Mouse (Mus musculus): ENCODE data around the gene Csrp2. TPM values are rescaled to one million over a fixed set of nuclear protein-coding genes. Genes with fewer than 3 reads are reported as not detected.

The Csrp2 gene
- polyA plus RNA-seq, 1 experiment from 2014 or later = 196 TPM

DNA sequence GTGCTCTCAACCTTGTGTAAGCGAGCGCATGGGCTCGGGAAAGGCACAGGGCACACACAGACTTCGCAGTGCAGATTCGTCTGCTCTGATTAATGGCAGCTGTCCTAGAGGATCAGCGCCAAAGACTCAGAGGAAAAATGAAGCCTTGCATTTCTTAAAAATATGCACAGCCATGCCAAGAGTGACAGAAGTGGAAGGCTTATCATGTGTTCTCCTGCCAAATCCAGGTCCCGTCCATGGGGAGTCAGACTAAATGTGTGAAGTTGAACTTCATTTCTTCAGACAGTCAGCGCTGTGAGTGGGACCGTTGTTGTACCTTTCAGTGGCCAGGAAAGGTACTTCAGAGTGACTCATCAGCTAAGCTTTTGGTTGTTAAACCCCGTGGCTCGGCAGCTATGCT, 7.9 kb downstream of the Csrp2 start:
- H3K9ac ChIP-seq (replicated peaks; ENCODE audit: low read depth, low read length) = no peak overlapping the region
- no peaks in the 10 kb centered on the region for H3K36me3 ChIP-seq (ENCODE audit: control insufficient read depth, insufficient read depth)
- no peak overlapping the region for H3K4me3 ChIP-seq (replicated peaks; ENCODE audit: low read length)
- H3K4me2 ChIP-seq (ENCODE audit: low read length) = peak overlapping the region; percentile 8; the same call in 1 of the 2 replicates
- H3K27me3 ChIP-seq (replicated peaks; ENCODE audit: control insufficient read depth, insufficient read depth, low read length) = no peaks in the 10 kb centered on the region
- peak; percentile 73 for ATAC-seq
- H3K9me3 ChIP-seq (ENCODE audit: control insufficient read depth, low read length) = no peaks in the 10 kb centered on the region
- H3K27ac ChIP-seq (ENCODE audit: low read length) = peak overlapping the region; percentile 74
- 63% methylated on average over 11 of the region's 11 CpGs for WGBS
- H3K4me1 ChIP-seq (replicated peaks; ENCODE audit: control insufficient read depth, insufficient read depth, low read length) = peaks cover 57% of the 10 kb centered on the region

- Histone ChIP-seq H3K4me1 (replicated peaks; ENCODE audit: control insufficient read depth, insufficient read depth, low read length) (peaks cover 51% of the 10 kb centered on the region), H3K9ac (replicated peaks; ENCODE audit: low read depth, low read length) (no peak overlapping the region), H3K4me3 (replicated peaks; ENCODE audit: low read length) (no peak overlapping the region), H3K27ac (ENCODE audit: low read length) (no peak overlapping the region), H3K9me3 (ENCODE audit: control insufficient read depth, low read length) (no peaks in the 10 kb centered on the region), H3K27me3 (replicated peaks; ENCODE audit: control insufficient read depth, insufficient read depth, low read length) (no peaks in the 10 kb centered on the region), H3K36me3 (ENCODE audit: control insufficient read depth, insufficient read depth) (no peaks in the 10 kb centered on the region), H3K4me2 (ENCODE audit: low read length) (no peak overlapping the region)
- 51% methylated on average over 4 of the region's 4 CpGs for WGBS
- ATAC-seq = no peak
Measured at GRCm38 (mm10) chr10:110929756-110930155, 10.2 kb downstream of the Csrp2 start.

GRCm38 (mm10) chr10:110931161-110931912, 11.7 kb downstream of the Csrp2 start:
- peak; percentile 37 for ATAC-seq
- no peaks in the 10 kb centered on the region for H3K36me3 ChIP-seq (ENCODE audit: control insufficient read depth, insufficient read depth)
- H3K27me3 ChIP-seq (replicated peaks; ENCODE audit: control insufficient read depth, insufficient read depth, low read length) = no peaks in the 10 kb centered on the region
- 0 out of 2 replicates have a peak overlapping the region, but pooled peaks have one; percentile 17 for H3K4me3 ChIP-seq (replicated peaks; ENCODE audit: low read length)
- H3K4me2 ChIP-seq (ENCODE audit: low read length) = peak overlapping the region; percentile 48
- H3K9ac ChIP-seq (replicated peaks; ENCODE audit: low read depth, low read length) = peak overlapping the region; percentile 0; the same call in 1 of the 2 replicates
- whole genome bisulfite sequencing = 12% methylated on average over 13 of the region's 13 CpGs
- H3K9me3 ChIP-seq (ENCODE audit: control insufficient read depth, low read length) = no peaks in the 10 kb centered on the region
- H3K4me1 ChIP-seq (replicated peaks; ENCODE audit: control insufficient read depth, insufficient read depth, low read length) = peaks cover 44% of the 10 kb centered on the region
- peak overlapping the region; percentile 29 for H3K27ac ChIP-seq (ENCODE audit: low read length)

- Histone ChIP-seq H3K4me1 (replicated peaks; ENCODE audit: control insufficient read depth, insufficient read depth, low read length) (peaks cover 37% of the 10 kb centered on the region), H3K27ac (ENCODE audit: low read length) (peak overlapping the region; percentile 9), H3K4me2 (ENCODE audit: low read length) (peak overlapping the region; percentile 48), H3K36me3 (ENCODE audit: control insufficient read depth, insufficient read depth) (no peaks in the 10 kb centered on the region), H3K27me3 (replicated peaks; ENCODE audit: control insufficient read depth, insufficient read depth, low read length) (no peaks in the 10 kb centered on the region), H3K9me3 (ENCODE audit: control insufficient read depth, low read length) (no peaks in the 10 kb centered on the region), H3K9ac (replicated peaks; ENCODE audit: low read depth, low read length) (0 out of 2 replicates have a peak overlapping the region, but pooled peaks have one; percentile 0), H3K4me3 (replicated peaks; ENCODE audit: low read length) (0 out of 2 replicates have a peak overlapping the region, but pooled peaks have one; percentile 17)
- peak; percentile 75 for ATAC-seq
- WGBS = 44% methylated on average over 20 of the region's 20 CpGs
Measured at GRCm38 (mm10) chr10:110931913-110932560, 12.4 kb downstream of the Csrp2 start.

DNA sequence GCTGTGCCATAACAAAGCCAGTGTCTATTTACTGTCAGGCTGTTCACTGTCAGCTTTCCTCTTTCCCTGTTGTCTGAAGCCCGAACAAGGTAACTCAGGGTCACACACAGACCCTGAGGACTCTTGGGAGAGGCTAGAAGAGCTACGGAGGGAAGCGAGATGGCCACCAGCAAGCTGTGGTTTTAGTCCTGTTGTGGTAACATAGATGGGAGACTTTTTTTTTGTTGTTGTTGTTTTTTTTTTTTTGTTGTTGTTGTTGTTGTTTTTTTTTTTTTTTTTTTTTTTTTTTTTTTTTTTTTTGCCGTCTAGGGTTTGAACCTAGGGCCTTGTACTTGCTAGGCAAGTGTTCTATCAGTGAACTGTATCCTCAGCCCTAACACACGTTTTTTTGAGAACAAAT, 14.0 kb downstream of the Csrp2 start:
- Histone ChIP-seq H3K4me3 (replicated peaks; ENCODE audit: low read length) (no peak overlapping the region), H3K9ac (replicated peaks; ENCODE audit: low read depth, low read length) (no peak overlapping the region), H3K4me1 (replicated peaks; ENCODE audit: control insufficient read depth, insufficient read depth, low read length) (peaks cover 26% of the 10 kb centered on the region), H3K9me3 (ENCODE audit: control insufficient read depth, low read length) (no peaks in the 10 kb centered on the region), H3K4me2 (ENCODE audit: low read length) (no peak overlapping the region), H3K36me3 (ENCODE audit: control insufficient read depth, insufficient read depth) (no peaks in the 10 kb centered on the region), H3K27ac (ENCODE audit: low read length) (no peak overlapping the region), H3K27me3 (replicated peaks; ENCODE audit: control insufficient read depth, insufficient read depth, low read length) (no peaks in the 10 kb centered on the region)
- no peak for ATAC-seq
- WGBS = 76% methylated on average over 5 of the region's 5 CpGs

DNA sequence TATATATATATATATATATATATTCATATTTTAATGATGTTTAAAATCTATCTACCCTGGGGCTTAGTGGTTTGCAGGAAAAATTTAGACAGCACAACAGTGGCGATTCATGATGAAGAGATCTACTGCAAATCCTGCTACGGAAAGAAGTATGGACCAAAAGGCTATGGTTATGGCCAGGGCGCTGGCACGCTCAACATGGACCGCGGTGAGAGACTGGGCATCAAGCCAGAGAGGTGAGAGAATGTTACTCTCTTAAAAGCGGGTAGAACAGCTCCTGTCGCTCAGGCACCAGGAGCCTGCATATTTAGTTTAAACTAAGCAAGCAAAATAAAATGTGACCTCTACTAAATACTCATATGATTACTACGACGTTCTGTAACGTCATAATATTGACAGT, 15.5 kb downstream of the Csrp2 start:
- WGBS = 81% methylated on average over 11 of the region's 11 CpGs
- H3K4me3 ChIP-seq (replicated peaks; ENCODE audit: low read length) = no peak overlapping the region
- H3K9ac ChIP-seq (replicated peaks; ENCODE audit: low read depth, low read length) = no peak overlapping the region
- peaks cover 26% of the 10 kb centered on the region for H3K4me1 ChIP-seq (replicated peaks; ENCODE audit: control insufficient read depth, insufficient read depth, low read length)
- H3K27me3 ChIP-seq (replicated peaks; ENCODE audit: control insufficient read depth, insufficient read depth, low read length) = no peaks in the 10 kb centered on the region
- no peak overlapping the region for H3K4me2 ChIP-seq (ENCODE audit: low read length)
- ATAC-seq = no peak
- no peak overlapping the region for H3K27ac ChIP-seq (ENCODE audit: low read length)
- no peaks in the 10 kb centered on the region for H3K36me3 ChIP-seq (ENCODE audit: control insufficient read depth, insufficient read depth)
- no peaks in the 10 kb centered on the region for H3K9me3 ChIP-seq (ENCODE audit: control insufficient read depth, low read length)

GRCm38 (mm10) chr10:110935669-110936068, 16.1 kb downstream of the Csrp2 start:
- H3K4me2 ChIP-seq (ENCODE audit: low read length) = no peak overlapping the region
- H3K9me3 ChIP-seq (ENCODE audit: control insufficient read depth, low read length) = no peaks in the 10 kb centered on the region
- WGBS = 90% methylated on average over 7 of the region's 7 CpGs
- no peak overlapping the region for H3K27ac ChIP-seq (ENCODE audit: low read length)
- H3K27me3 ChIP-seq (replicated peaks; ENCODE audit: control insufficient read depth, insufficient read depth, low read length) = no peaks in the 10 kb centered on the region
- no peak overlapping the region for H3K9ac ChIP-seq (replicated peaks; ENCODE audit: low read depth, low read length)
- no peak for ATAC-seq
- peaks cover 21% of the 10 kb centered on the region for H3K4me1 ChIP-seq (replicated peaks; ENCODE audit: control insufficient read depth, insufficient read depth, low read length)
- no peak overlapping the region for H3K4me3 ChIP-seq (replicated peaks; ENCODE audit: low read length)
- no peaks in the 10 kb centered on the region for H3K36me3 ChIP-seq (ENCODE audit: control insufficient read depth, insufficient read depth)

- no peaks in the 10 kb centered on the region for H3K9me3 ChIP-seq (ENCODE audit: control insufficient read depth, low read length)
- no peak overlapping the region for H3K4me3 ChIP-seq (replicated peaks; ENCODE audit: low read length)
- H3K4me2 ChIP-seq (ENCODE audit: low read length) = no peak overlapping the region
- peak overlapping the region; percentile 20; the same call in 1 of the 2 replicates for H3K27ac ChIP-seq (ENCODE audit: low read length)
- ATAC-seq = peak; percentile 34; the same call in 1 of the 2 replicates
- peaks cover 4% of the 10 kb centered on the region for H3K36me3 ChIP-seq (ENCODE audit: control insufficient read depth, insufficient read depth)
- no peaks in the 10 kb centered on the region for H3K27me3 ChIP-seq (replicated peaks; ENCODE audit: control insufficient read depth, insufficient read depth, low read length)
- no peak overlapping the region for H3K9ac ChIP-seq (replicated peaks; ENCODE audit: low read depth, low read length)
- peaks cover 6% of the 10 kb centered on the region for H3K4me1 ChIP-seq (replicated peaks; ENCODE audit: control insufficient read depth, insufficient read depth, low read length)
- WGBS = 80% methylated on average over 7 of the region's 7 CpGs
Measured at GRCm38 (mm10) chr10:110938361-110938760, 18.8 kb downstream of the Csrp2 start.

DNA sequence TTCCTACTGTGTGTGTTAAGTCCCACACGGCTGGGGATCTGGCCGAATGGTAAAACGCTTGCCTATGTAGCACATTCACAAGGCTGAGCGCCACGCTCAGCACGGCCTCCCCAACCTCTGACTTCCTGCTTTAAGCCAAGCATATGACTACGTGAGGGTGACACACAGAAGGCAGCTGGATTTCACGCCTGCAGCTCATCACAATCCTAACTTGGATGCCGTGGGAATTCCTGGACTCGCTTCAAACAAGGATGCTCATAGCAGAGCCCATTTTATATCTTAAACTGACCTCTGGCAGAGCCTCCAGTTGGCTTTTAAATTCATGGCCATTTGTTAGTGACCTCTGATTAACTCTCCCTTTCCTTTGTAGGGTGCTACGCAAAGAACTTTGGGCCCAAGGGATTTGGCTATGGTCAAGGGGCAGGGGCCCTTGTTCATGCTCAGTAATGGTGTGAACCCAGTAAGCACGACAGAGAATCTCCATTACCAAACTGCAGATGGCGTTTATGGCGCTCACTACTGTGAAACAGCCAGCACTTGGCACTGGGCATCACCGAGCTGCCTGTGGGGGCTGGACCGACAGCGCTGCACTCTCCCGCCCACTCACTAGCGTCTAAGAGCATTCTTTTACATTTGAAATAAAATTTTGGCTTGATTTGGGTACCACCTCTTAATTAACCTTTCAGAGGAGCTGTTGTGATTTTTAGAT, 19.4 kb downstream of the Csrp2 start:
- H3K4me1 ChIP-seq (replicated peaks; ENCODE audit: control insufficient read depth, insufficient read depth, low read length) = peaks cover 6% of the 10 kb centered on the region
- no peak overlapping the region for H3K9ac ChIP-seq (replicated peaks; ENCODE audit: low read depth, low read length)
- H3K4me2 ChIP-seq (ENCODE audit: low read length) = no peak overlapping the region
- H3K4me3 ChIP-seq (replicated peaks; ENCODE audit: low read length) = no peak overlapping the region
- H3K36me3 ChIP-seq (ENCODE audit: control insufficient read depth, insufficient read depth) = peaks cover 6% of the 10 kb centered on the region
- ATAC-seq = peak; percentile 65
- H3K27me3 ChIP-seq (replicated peaks; ENCODE audit: control insufficient read depth, insufficient read depth, low read length) = no peaks in the 10 kb centered on the region
- no peaks in the 10 kb centered on the region for H3K9me3 ChIP-seq (ENCODE audit: control insufficient read depth, low read length)
- H3K27ac ChIP-seq (ENCODE audit: low read length) = peak overlapping the region; percentile 43
- WGBS = 73% methylated on average over 19 of the region's 19 CpGs
